Mouse (Mus musculus): Measurements from ENCODE around the gene Socs4. TPM values are rescaled to one million over a fixed set of nuclear protein-coding genes. Genes with fewer than 3 reads are reported as not detected.
"Not testable (repeated sequence)": the region's sequence is repeated elsewhere in the genome, so short reads cannot be mapped to it uniquely, and the experiment has no call there.

Gene Socs4
- total and polyA plus RNA-seq, 3 experiments: 2.2 to 14.9 (median 13.4) TPM

DNA sequence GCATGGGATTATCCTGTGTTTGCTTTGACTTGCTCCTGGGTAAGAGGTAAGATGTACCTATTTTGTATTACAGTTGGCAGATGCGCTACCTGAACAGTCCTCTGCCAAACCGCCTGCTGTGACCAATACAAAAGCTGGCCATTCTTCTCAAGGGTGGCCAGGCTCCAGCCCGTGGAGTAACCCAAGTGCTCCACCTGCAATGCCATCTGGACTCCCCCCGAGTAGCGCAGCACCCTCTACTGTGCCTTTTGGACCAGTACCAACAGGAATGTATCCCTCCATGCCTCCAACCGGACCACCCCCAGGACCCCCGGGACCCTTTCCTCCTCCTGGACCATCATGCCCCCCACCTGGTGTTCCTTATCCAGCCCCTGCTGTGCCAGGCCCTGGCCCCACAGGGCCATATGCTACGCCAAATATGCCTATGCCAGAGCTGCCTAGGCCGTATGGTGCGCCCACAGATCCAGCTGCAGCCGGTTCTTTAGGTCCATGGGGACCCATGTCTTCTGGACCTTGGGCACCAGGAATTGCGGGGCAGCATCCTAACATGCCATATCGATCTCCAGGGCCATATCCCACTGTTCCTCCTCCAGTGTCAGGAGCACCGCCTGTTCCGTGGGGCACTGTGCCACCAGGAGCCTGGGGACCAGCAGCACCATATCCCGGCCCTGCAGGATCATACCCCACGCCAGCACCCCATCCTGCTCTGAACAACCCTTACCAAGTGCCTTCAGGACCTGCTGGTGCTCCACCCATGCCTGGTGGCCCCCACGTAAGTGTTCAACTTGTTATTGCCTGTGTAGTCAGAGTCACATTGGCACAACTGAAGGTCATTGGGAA lies 33.8 kb downstream of the Socs4 start:
- WGBS: 94% methylated on average over 18 of the region's 18 CpGs
- DNase-seq: no peak
- TF ChIP-seq POLR2A (IDR thresholded peaks at IDR 0.05; ENCODE audit: insufficient read depth, low read depth, low read length) (no peak), CTCF (IDR thresholded peaks at IDR 0.05) (no peak), EP300 (IDR thresholded peaks at IDR 0.05; ENCODE audit: insufficient read depth, low read depth, low read length) (no peak)
- H3K4me1 ChIP-seq (ENCODE audit: control insufficient read depth, insufficient read depth, low read length): no peaks in the 10 kb centered on the region
- no peaks in the 10 kb centered on the region; the same call in none of the 2 replicates for H3K36me3 ChIP-seq (ENCODE audit: control insufficient read depth, insufficient read depth, low read length)
- no peak overlapping the region for H3K27ac ChIP-seq
- H3K4me3 ChIP-seq: no peak overlapping the region
- H3K27me3 ChIP-seq (ENCODE audit: control insufficient read depth, insufficient read depth, low read length): no peaks in the 10 kb centered on the region
- H3K79me2 ChIP-seq (replicated peaks; ENCODE audit: control insufficient read depth, insufficient read depth, low read length): no peaks in the 10 kb centered on the region; the same call in 1 of the 2 replicates
- intact Hi-C loops (cut with DNase I): no loop called here
- no peak overlapping the region for H3K9ac ChIP-seq (ENCODE audit: low read depth, low read length)

DNA sequence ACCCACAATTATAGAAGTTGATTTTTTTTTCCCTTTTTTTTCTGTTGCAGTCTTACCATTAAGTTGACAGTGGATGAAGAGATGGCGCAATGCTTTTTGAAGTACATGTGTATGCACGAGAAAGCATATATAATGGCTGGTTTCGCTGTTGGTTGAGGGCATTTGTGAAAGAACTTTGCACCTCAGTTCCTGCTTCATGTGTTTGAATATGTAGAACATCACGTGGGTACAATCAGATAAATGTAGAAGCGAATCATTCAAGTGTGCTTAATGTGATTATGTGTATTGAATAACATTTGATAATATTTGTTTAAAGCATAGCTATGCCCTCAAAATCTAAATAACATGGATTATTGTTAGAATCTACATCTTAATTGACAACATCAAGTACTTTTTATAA lies 42.6 kb downstream of the Socs4 start:
- H3K27me3 ChIP-seq (ENCODE audit: control insufficient read depth, insufficient read depth, low read length): no peaks in the 10 kb centered on the region
- TF ChIP-seq EP300 (IDR thresholded peaks at IDR 0.05; ENCODE audit: insufficient read depth, low read depth, low read length) (no peak), POLR2A (IDR thresholded peaks at IDR 0.05; ENCODE audit: insufficient read depth, low read depth, low read length) (no peak), CTCF (IDR thresholded peaks at IDR 0.05) (no peak)
- no peaks in the 10 kb centered on the region for H3K79me2 ChIP-seq (replicated peaks; ENCODE audit: control insufficient read depth, insufficient read depth, low read length)
- DNase-seq: no peak
- H3K4me1 ChIP-seq (ENCODE audit: control insufficient read depth, insufficient read depth, low read length): no peaks in the 10 kb centered on the region
- WGBS: 90% methylated on average over 5 of the region's 5 CpGs
- H3K36me3 ChIP-seq (ENCODE audit: control insufficient read depth, insufficient read depth, low read length): no peaks in the 10 kb centered on the region; the same call in 1 of the 2 replicates
- H3K4me3 ChIP-seq: no peak overlapping the region
- intact Hi-C loops (cut with DNase I): no loop called here
- no peak overlapping the region for H3K9ac ChIP-seq (ENCODE audit: low read depth, low read length)
- no peak overlapping the region for H3K27ac ChIP-seq

DNA sequence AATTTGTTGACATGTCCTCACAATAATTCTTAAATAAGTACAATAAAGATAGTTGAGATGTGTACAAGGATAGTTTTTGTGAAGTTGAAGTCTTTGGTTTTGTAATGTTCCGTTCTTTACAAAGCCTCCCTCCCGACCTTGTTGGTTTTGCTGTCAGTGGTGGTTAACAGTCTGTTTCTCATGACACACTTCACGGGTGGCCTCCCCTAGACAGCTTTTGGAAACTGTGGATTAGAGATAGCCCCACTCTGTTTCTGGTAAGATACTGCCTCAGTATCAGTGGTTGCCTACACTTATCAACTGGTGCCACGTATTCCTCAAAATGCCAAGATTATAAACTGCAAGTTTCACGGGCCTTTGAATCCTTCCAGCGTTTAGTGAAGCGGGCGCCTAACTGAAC lies 44.9 kb downstream of the Socs4 start:
- H3K4me1 ChIP-seq (ENCODE audit: control insufficient read depth, insufficient read depth, low read length); H3K4me3 ChIP-seq; H3K27ac ChIP-seq; DNase-seq; H3K9ac ChIP-seq (ENCODE audit: low read depth, low read length); H3K36me3 ChIP-seq (ENCODE audit: control insufficient read depth, insufficient read depth, low read length); H3K79me2 ChIP-seq (replicated peaks; ENCODE audit: control insufficient read depth, insufficient read depth, low read length); intact Hi-C loops (cut with DNase I); H3K27me3 ChIP-seq (ENCODE audit: control insufficient read depth, insufficient read depth, low read length): not testable (repeated sequence)
- 84% methylated on average over 7 of the region's 8 CpGs for WGBS

DNA sequence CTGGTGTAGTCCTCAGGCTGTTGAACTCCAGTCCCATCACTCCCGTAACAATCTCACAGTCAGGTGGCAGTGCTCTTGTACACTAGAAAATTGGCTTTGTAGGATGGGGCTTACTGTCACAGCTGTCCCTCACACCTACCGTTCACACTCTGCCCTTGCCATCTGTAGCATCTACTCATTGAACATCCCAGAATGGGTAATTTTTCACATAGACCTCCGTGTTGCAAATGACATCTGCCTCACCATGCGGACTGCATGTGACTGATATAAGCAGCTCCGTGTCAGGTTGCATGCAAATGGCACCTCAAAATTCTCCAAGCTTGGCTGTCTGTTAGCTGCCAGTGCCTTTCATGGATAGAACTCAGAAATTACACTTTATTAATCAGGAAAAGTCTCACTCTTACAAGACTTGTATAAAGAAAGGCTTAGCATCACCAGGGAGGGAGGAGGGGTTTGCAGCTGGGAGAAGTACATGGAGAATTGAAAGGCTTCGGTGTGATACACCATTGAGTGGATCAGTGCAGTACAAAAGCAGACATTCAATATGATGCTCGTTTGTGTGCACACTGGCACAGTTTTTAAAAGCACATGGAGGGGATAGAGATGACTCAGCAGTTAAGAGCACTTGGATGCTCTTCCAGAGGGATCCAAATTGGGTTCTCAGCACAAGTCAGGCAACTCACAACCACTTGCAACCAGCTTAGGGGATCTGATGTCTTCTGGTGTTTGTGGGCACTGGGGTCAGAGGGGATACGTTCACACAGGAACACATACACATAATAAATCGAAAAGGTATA lies 49.4 kb downstream of the Socs4 start:
- TF ChIP-seq EP300 (IDR thresholded peaks at IDR 0.05; ENCODE audit: insufficient read depth, low read depth, low read length) (no peak), POLR2A (IDR thresholded peaks at IDR 0.05; ENCODE audit: insufficient read depth, low read depth, low read length) (no peak), CTCF (IDR thresholded peaks at IDR 0.05) (no peak)
- WGBS: 86% methylated on average over 9 of the region's 9 CpGs
- Histone ChIP-seq H3K27ac (no peak overlapping the region), H3K27me3 (ENCODE audit: control insufficient read depth, insufficient read depth, low read length) (no peaks in the 10 kb centered on the region), H3K9ac (ENCODE audit: low read depth, low read length) (no peak overlapping the region), H3K36me3 (ENCODE audit: control insufficient read depth, insufficient read depth, low read length) (no peaks in the 10 kb centered on the region), H3K4me1 (ENCODE audit: control insufficient read depth, insufficient read depth, low read length) (no peaks in the 10 kb centered on the region), H3K4me3 (no peak overlapping the region), H3K79me2 (replicated peaks; ENCODE audit: control insufficient read depth, insufficient read depth, low read length) (no peaks in the 10 kb centered on the region)
- DNase-seq: no peak
- intact Hi-C loops (cut with DNase I): no loop called here

DNA sequence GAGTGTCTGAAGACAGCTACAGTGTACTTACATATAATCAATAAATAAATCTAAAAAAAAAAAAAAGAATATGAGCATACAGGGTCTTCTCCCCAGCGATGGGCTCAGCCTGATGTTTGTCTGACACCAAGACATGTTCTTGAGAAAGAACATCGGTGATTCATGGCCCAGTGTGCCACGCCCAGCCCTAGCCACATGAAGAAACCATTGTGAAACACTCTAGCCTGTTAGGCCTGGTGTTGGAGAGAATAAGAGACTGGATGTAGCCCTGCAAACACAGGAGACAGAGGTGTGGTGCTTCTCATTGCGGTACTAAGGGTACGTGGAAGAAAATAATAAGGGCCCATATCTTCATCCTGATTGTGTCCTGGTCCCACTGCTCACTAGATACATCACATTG lies 50.6 kb downstream of the Socs4 start:
- Histone ChIP-seq H3K27ac (no peak overlapping the region), H3K79me2 (replicated peaks; ENCODE audit: control insufficient read depth, insufficient read depth, low read length) (no peaks in the 10 kb centered on the region), H3K4me1 (ENCODE audit: control insufficient read depth, insufficient read depth, low read length) (no peaks in the 10 kb centered on the region), H3K4me3 (no peak overlapping the region), H3K9ac (ENCODE audit: low read depth, low read length) (no peak overlapping the region), H3K36me3 (ENCODE audit: control insufficient read depth, insufficient read depth, low read length) (no peaks in the 10 kb centered on the region), H3K27me3 (ENCODE audit: control insufficient read depth, insufficient read depth, low read length) (no peaks in the 10 kb centered on the region)
- WGBS: 87% methylated on average over 5 of the region's 5 CpGs
- TF ChIP-seq EP300 (IDR thresholded peaks at IDR 0.05; ENCODE audit: insufficient read depth, low read depth, low read length): no peak
- TF ChIP-seq CTCF (IDR thresholded peaks at IDR 0.05): no peak
- TF ChIP-seq POLR2A (IDR thresholded peaks at IDR 0.05; ENCODE audit: insufficient read depth, low read depth, low read length): no peak
- intact Hi-C loops (cut with DNase I): no loop called here
- no peak for DNase-seq

DNA sequence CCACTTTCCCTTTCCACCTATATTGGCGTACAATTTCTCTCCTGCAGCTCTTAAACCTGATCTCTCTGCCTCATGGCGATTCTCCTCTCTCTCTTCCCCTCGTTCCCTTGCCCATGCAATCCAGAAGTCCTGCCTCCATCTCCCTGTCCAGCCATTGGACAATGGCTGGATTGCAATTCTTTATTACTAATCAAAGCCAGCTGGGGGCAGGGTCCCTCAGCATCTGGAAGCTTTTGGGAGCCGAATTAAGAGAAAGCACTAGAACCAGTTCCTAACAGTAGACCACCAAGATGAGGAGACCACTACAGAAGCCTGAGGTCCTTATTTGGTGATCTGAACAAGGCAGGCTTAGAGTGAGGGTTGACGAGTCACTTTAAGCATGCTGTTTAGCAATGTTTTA lies 55.2 kb downstream of the Socs4 start:
- Histone ChIP-seq H3K36me3 (ENCODE audit: control insufficient read depth, insufficient read depth, low read length) (no peaks in the 10 kb centered on the region), H3K27ac (no peak overlapping the region), H3K4me3 (no peak overlapping the region), H3K27me3 (ENCODE audit: control insufficient read depth, insufficient read depth, low read length) (no peaks in the 10 kb centered on the region), H3K9ac (ENCODE audit: low read depth, low read length) (no peak overlapping the region), H3K4me1 (ENCODE audit: control insufficient read depth, insufficient read depth, low read length) (no peaks in the 10 kb centered on the region; the same call in 1 of the 2 replicates), H3K79me2 (replicated peaks; ENCODE audit: control insufficient read depth, insufficient read depth, low read length) (no peaks in the 10 kb centered on the region)
- TF ChIP-seq CTCF (IDR thresholded peaks at IDR 0.05): no peak
- no peak for TF ChIP-seq POLR2A (IDR thresholded peaks at IDR 0.05; ENCODE audit: insufficient read depth, low read depth, low read length)
- TF ChIP-seq EP300 (IDR thresholded peaks at IDR 0.05; ENCODE audit: insufficient read depth, low read depth, low read length): no peak
- WGBS: 67% methylated on average over 5 of the region's 5 CpGs
- intact Hi-C loops (cut with DNase I): no loop called here
- DNase-seq: no peak

All from heart, adult 2 months (tissue).